Mouse (Mus musculus): Measurements from ENCODE around the gene Foxo1.

- TF ChIP-seq CTCF (IDR thresholded peaks at IDR 0.05; ENCODE audit: low read depth) = no peak
- no peak for TF ChIP-seq EP300 (IDR thresholded peaks at IDR 0.05; ENCODE audit: low read depth)
Measured at GRCm38 (mm10) chr3:52391897-52392296, 123.8 kb downstream of the Foxo1 start.
